Mouse (Mus musculus) ES-E14 (cell line): ENCODE results near the gene Tbl3.

Source experiments
- HCFC1 ChIP-seq: IDR thresholded peaks from 2 replicates; pipeline ENCODE4 v1.6.1; 2012; ENCODE audit warnings: low read length, inconsistent platforms, borderline replicate concordance; ENCODE audit not compliant: insufficient read depth
- ZC3H11A ChIP-seq: IDR thresholded peaks from 2 replicates; pipeline ENCODE4 v1.6.1; 2012; ENCODE audit warnings: low read depth, mild to moderate bottlenecking, inconsistent platforms, low read length, borderline replicate concordance

DNA sequence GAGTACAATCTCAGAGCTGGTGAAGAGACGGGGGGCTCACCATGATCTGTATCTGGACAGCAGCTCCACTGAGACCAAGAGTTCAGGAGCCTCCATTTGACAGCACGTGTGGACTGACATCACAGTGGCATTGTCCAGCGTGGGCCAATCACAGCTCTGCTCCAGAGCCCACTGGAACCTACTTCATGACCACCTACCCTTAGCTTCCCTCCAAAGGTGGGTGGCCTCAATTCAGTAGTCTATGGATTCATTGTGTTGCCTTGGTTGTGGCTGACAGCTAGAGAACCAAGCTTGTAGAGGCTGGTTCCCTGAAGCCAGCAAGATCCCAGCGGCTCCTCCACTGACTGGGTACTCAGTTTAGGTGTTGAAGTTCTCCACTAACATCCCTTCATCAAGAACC lies 10.5 kb upstream of the Tbl3 start, which contains the start of the genes Rnf151 and Rps2:
- no peak for TF ChIP-seq ZC3H11A
- TF ChIP-seq HCFC1: no peak
